Mouse (Mus musculus) midbrain, postnatal 0 days (tissue): ENCODE data around the gene Wfikkn1. TPM values are rescaled to one million over a fixed set of nuclear protein-coding genes. Genes with fewer than 3 reads are reported as not detected.

Source experiments
- ATAC-seq: fragments of 200-750 bp; cut with Nextera tagmentation; 2 replicates; pipeline ENCODE4 v1.8.0; 2017; ENCODE audit warnings: moderate number of reproducible peaks, mild to moderate bottlenecking, moderate TSS enrichment, moderate library complexity; ENCODE audit not compliant: low FRiP score
- DNase-seq: peaks from one replicate; pipeline ENCODE4 v3.0.0-alpha.2; 2015; ENCODE audit warnings: low spot score
- H3K27ac ChIP-seq: fragments of 300-500 bp; sonication (generic); 2 replicates; pipeline ENCODE4 v1.5.1; 2014; ENCODE audit warnings: low read depth, mild to moderate bottlenecking, low read length, mixed read lengths
- H3K27me3 ChIP-seq: fragments of 300-500 bp; sonication (generic); 2 replicates; pipeline ENCODE4 v1.6.1; 2014; ENCODE audit warnings: low read length, control low read depth, mixed read lengths; ENCODE audit not compliant: insufficient read depth
- H3K36me3 ChIP-seq: fragments of 300-500 bp; sonication (generic); 2 replicates; pipeline ENCODE4 v1.6.1; 2014; ENCODE audit warnings: low read length, control low read depth, mixed read lengths; ENCODE audit not compliant: insufficient read depth
- H3K4me1 ChIP-seq: fragments of 300-500 bp; sonication (generic); 2 replicates; pipeline ENCODE4 v1.6.1; 2014; ENCODE audit warnings: mild to moderate bottlenecking, control low read depth, antibody characterized with exemption, low read length, mixed read lengths; ENCODE audit not compliant: insufficient read depth
- H3K4me2 ChIP-seq: fragments of 300-500 bp; sonication (generic); 2 replicates; pipeline ENCODE4 v1.6.1; 2014; ENCODE audit warnings: low read depth, mild to moderate bottlenecking, low read length, mixed read lengths; ENCODE audit not compliant: poor library complexity, severe bottlenecking
- H3K4me3 ChIP-seq: fragments of 300-500 bp; sonication (generic); 2 replicates; pipeline ENCODE4 v1.5.1; 2014; ENCODE audit warnings: low read depth, mild to moderate bottlenecking, low read length, moderate library complexity
- H3K9ac ChIP-seq: fragments of 300-500 bp; sonication (generic); replicated peaks from 2 replicates; pipeline ENCODE4 v1.6.1; 2014; ENCODE audit warnings: mild to moderate bottlenecking, low read length, moderate library complexity, mixed read lengths; ENCODE audit not compliant: poor library complexity, severe bottlenecking
- H3K9me3 ChIP-seq: fragments of 300-500 bp; sonication (generic); 2 replicates; pipeline ENCODE4 v1.6.1; 2016; ENCODE audit warnings: low read length, control low read depth
- CTCF ChIP-seq: IDR thresholded peaks from 2 replicates; pipeline ENCODE4 v1.5.1; 2016; ENCODE audit warnings: antibody characterized with exemption, mild to moderate bottlenecking
- WGBS: fragments of 180-500 bp; shearing (Covaris S2); extraction: QIAGEN DNeasy Blood & Tissue Kit; methylation state at CpG from one replicate; pipeline ENCODE4 v1.1.7; 2014; 5-methylcytosine and 5-hydroxymethylcytosine counted together
- polyA plus RNA-seq: library from polyadenylated mRNA; unstranded; fragments of >200 nt; fragmentation: Nextera tagmentation; extraction: Ambion mirVana; gene quantifications from 2 replicates; pipeline ENCODE4 v1.2.1, GENCODE M21; 2015
- total RNA-seq: library from RNA; depleted of rRNA; stranded (reverse); fragments of >200 nt; gene quantifications from 2 replicates; pipeline ENCODE4 v1.2.3, GENCODE M21; 2014

Wfikkn1 gene
- total and polyA plus RNA-seq, 2 experiments from 2014 or later, result 0.42 to 0.77 TPM

- 0 out of 2 replicates have a peak overlapping the region, but pooled peaks have one; percentile 84 for H3K27ac ChIP-seq
- no peak for TF ChIP-seq CTCF
- H3K27me3 ChIP-seq, result no peaks in the 10 kb centered on the region
- ATAC-seq, result no peak
- H3K9me3 ChIP-seq, result no peaks in the 10 kb centered on the region
- no peak for DNase-seq
- peak overlapping the region; percentile 73 for H3K4me3 ChIP-seq
- peaks cover 10% of the 10 kb centered on the region for H3K4me1 ChIP-seq
- H3K4me2 ChIP-seq, result peak overlapping the region; percentile 63
- WGBS, result 83% methylated on average over 9 of the region's 9 CpGs
- peak overlapping the region; percentile 77 for H3K9ac ChIP-seq
- peaks cover 8% of the 10 kb centered on the region for H3K36me3 ChIP-seq
Measured at GRCm38 (mm10) chr17:25918037-25918750, 37.5 kb upstream of the Wfikkn1 start.

DNA sequence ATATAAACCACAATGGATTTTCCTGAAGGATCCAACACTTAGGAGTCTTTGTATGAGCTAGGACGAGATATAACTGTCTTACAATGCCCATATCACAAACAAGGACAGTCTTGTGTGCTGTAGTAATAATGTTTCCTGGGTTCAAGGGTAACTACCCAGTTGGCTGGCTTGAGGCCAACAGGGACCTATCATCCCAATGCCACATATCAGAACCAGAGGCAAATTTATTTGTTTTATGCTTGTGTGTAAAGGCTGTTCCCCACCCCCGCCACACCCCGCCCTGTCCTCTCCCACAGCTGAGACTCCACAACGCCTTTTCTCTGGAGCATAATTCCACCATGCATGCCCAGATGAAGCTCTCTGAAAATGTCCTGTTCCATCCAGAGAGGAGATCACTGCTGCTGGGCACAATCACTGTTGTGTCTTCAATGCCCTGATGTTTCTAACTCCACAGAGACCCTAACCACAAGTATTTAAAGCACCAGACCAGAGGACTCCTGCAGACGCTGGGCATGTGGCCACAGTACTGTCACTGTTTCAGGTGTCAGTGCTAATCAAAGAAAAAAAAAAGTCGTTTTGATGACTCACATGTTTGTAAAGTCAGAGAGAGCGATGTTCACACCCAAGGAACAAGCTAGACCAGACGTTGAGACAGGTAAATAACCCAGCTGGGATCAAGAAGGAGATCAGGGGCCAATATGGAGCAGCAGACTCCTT lies 36.4 kb upstream of the Wfikkn1 start:
- Histone ChIP-seq H3K27ac (no peak overlapping the region), H3K9ac (peak overlapping the region; percentile 77; the same call in 1 of the 2 replicates), H3K4me3 (no peak overlapping the region), H3K27me3 (no peaks in the 10 kb centered on the region), H3K4me1 (peaks cover 10% of the 10 kb centered on the region), H3K9me3 (no peaks in the 10 kb centered on the region), H3K4me2 (no peak overlapping the region), H3K36me3 (peaks cover 8% of the 10 kb centered on the region)
- WGBS, result 89% methylated on average over 8 of the region's 8 CpGs
- ATAC-seq (no peak), DNase-seq (no peak)
- TF ChIP-seq CTCF, result no peak

GRCm38 (mm10) chr17:25914295-25914694 lies 33.6 kb upstream of the Wfikkn1 start:
- 82% methylated on average over 4 of the region's 4 CpGs for WGBS
- Histone ChIP-seq H3K9ac (no peak overlapping the region), H3K9me3 (no peaks in the 10 kb centered on the region), H3K4me1 (peaks cover 10% of the 10 kb centered on the region), H3K36me3 (peaks cover 8% of the 10 kb centered on the region), H3K27me3 (no peaks in the 10 kb centered on the region), H3K27ac (no peak overlapping the region), H3K4me3 (no peak overlapping the region), H3K4me2 (no peak overlapping the region)
- TF ChIP-seq CTCF, result no peak
- ATAC-seq, result no peak
- DNase-seq, result no peak

DNA sequence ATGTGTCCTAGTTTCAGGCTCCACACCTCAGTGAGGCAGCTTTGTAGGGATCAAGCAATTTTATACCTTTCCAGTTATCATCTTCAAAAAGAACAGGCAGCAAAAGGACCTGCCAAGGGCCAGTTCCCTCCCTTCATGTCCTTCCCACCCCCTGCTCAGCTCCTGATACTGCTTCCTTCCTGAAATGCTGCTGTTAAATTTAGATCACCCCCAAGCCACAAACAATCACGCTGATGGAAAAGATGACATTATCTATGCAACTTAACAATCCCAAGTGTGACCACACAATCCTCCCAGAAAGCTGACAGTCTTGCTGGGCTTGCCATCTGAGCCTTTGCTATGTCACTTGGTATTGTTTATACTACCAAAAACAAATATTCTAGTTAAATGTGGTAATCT lies 33.2 kb upstream of the Wfikkn1 start:
- Histone ChIP-seq H3K27ac (no peak overlapping the region), H3K4me3 (no peak overlapping the region), H3K4me2 (no peak overlapping the region), H3K36me3 (peaks cover 8% of the 10 kb centered on the region), H3K27me3 (no peaks in the 10 kb centered on the region), H3K9me3 (no peaks in the 10 kb centered on the region), H3K9ac (no peak overlapping the region), H3K4me1 (peaks cover 10% of the 10 kb centered on the region)
- 88% methylated on average over 1 of the region's 1 CpGs for WGBS
- ATAC-seq (no peak), DNase-seq (no peak)
- TF ChIP-seq CTCF, result no peak

DNA sequence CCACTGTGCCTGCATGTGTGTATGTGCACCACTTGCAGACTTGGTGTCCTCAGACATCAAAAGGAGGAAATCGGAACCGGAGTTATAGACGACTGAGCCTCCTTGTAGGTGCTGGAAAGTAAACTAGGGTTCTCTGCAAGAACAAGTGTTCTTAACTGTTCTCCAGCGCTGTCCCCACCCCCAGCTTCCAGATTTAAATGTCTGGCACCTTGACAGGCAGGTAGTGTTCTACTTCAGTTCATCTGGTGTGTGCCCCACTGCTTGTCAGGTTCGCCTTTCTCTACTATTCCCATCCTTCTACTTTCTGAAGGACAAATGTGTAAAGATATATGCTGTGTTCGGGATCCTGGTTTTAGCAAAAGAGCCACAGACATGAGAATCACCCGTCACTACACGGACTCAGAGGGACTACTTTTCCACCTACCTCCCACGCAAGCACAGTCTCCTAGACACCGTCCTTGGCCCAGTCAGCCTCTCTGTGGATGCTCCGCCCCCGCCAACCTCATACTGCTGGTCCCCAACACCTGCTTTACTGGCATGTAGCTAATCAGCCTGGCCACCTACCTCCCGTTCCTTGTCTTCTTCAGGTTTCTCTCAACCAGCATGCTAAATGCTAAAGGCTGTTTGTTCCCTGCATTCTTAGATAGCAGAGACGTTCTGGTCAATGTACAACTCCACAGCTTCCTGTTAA lies 32.7 kb upstream of the Wfikkn1 start:
- Histone ChIP-seq H3K9me3 (no peaks in the 10 kb centered on the region), H3K36me3 (peaks cover 8% of the 10 kb centered on the region), H3K9ac (no peak overlapping the region), H3K4me1 (peaks cover 7% of the 10 kb centered on the region), H3K4me3 (no peak overlapping the region), H3K4me2 (no peak overlapping the region), H3K27ac (no peak overlapping the region), H3K27me3 (no peaks in the 10 kb centered on the region)
- TF ChIP-seq CTCF, result no peak
- WGBS, result 89% methylated on average over 14 of the region's 14 CpGs
- no peak for ATAC-seq
- DNase-seq, result no peak
